Mouse (Mus musculus) kidney, adult 2 months (tissue): ENCODE results near the gene Tgfbi. TPM values are rescaled to one million over a fixed set of nuclear protein-coding genes. Genes with fewer than 3 reads are reported as not detected.

ENCODE experiments used
- DNase-seq: peaks from one replicate; pipeline ENCODE4 v3.0.0; 2021
- H3K27ac ChIP-seq: fragments of 200-500 bp; 2 replicates; pipeline ENCODE4 v1.5.1; 2012; ENCODE audit warnings: low read depth, low read length, control low read depth, inconsistent platforms; ENCODE audit not compliant: insufficient read depth
- H3K27me3 ChIP-seq: fragments of 200-500 bp; replicated peaks from 2 replicates; pipeline ENCODE4 v1.6.1; 2012; ENCODE audit warnings: mild to moderate bottlenecking, moderate library complexity, low read length, inconsistent platforms; ENCODE audit not compliant: control insufficient read depth, insufficient read depth
- H3K36me3 ChIP-seq: fragments of 200-500 bp; 2 replicates; pipeline ENCODE4 v1.6.1; 2012; ENCODE audit warnings: mild to moderate bottlenecking, moderate library complexity, low read length, inconsistent platforms; ENCODE audit not compliant: control insufficient read depth, insufficient read depth
- H3K4me1 ChIP-seq: fragments of 200-500 bp; 2 replicates; pipeline ENCODE4 v1.6.1; 2011; ENCODE audit warnings: low read length; ENCODE audit not compliant: control insufficient read depth, insufficient read depth
- H3K4me3 ChIP-seq: fragments of 200-500 bp; 2 replicates; pipeline ENCODE4 v1.5.1; 2011; ENCODE audit warnings: mild to moderate bottlenecking, low read depth, low read length, control low read depth; ENCODE audit not compliant: insufficient read depth
- CTCF ChIP-seq: fragments of 200-500 bp; conservative IDR thresholded peaks from 2 replicates; pipeline ENCODE4 v1.5.1; 2011; ENCODE audit warnings: low read depth, mild to moderate bottlenecking, control low read depth, low read length, moderate library complexity, mixed read lengths; ENCODE audit not compliant: insufficient read depth, insufficient read length
- POLR2A ChIP-seq: fragments of 200-500 bp; IDR thresholded peaks from one replicate; pipeline ENCODE4 v1.6.1; 2011; ENCODE audit warnings: low read depth, low read length, control low read depth
- WGBS: fragments of 180-500 bp; shearing (Covaris S2); methylation state at CpG from one replicate; pipeline ENCODE4 v1.1.7; 2018; 5-methylcytosine and 5-hydroxymethylcytosine counted together
- polyA plus RNA-seq: library from polyadenylated mRNA; depleted of rRNA; stranded (reverse); fragments of >200 nt; gene quantifications from 2 replicates; pipeline ENCODE4 v1.2.3, GENCODE M21; 2012

Tgfbi gene
- polyA plus RNA-seq, 1 experiment = 18.8 TPM

GRCm38 (mm10) chr13:56597831-56598612 is 11.3 kb upstream of the Tgfbi start:
- no peak for TF ChIP-seq CTCF
- no peak for TF ChIP-seq POLR2A
- DNase-seq = peak; percentile 85
- Histone ChIP-seq H3K4me1 (peaks cover 11% of the 10 kb centered on the region), H3K27ac (no peak overlapping the region), H3K4me3 (no peak overlapping the region), H3K36me3 (no peaks in the 10 kb centered on the region), H3K27me3 (no peaks in the 10 kb centered on the region)
- 35% methylated on average over 12 of the region's 12 CpGs for WGBS

GRCm38 (mm10) chr13:56599511-56599910 is 9.8 kb upstream of the Tgfbi start:
- Histone ChIP-seq H3K4me1 (peaks cover 11% of the 10 kb centered on the region), H3K27me3 (no peaks in the 10 kb centered on the region), H3K27ac (no peak overlapping the region), H3K4me3 (no peak overlapping the region), H3K36me3 (no peaks in the 10 kb centered on the region)
- TF ChIP-seq POLR2A = no peak
- 94% methylated on average over 2 of the region's 2 CpGs for WGBS
- no peak for DNase-seq

GRCm38 (mm10) chr13:56600216-56600890 is 9.0 kb upstream of the Tgfbi start:
- no peaks in the 10 kb centered on the region for H3K36me3 ChIP-seq
- 60% methylated on average over 10 of the region's 10 CpGs for WGBS
- TF ChIP-seq POLR2A (no peak), CTCF (no peak)
- H3K4me1 ChIP-seq = peaks cover 8% of the 10 kb centered on the region
- H3K4me3 ChIP-seq = no peak overlapping the region
- peak; percentile 55 for DNase-seq
- no peak overlapping the region for H3K27ac ChIP-seq
- H3K27me3 ChIP-seq = no peaks in the 10 kb centered on the region

GRCm38 (mm10) chr13:56601199-56601598 is 8.1 kb upstream of the Tgfbi start:
- H3K4me3 ChIP-seq = no peak overlapping the region
- no peaks in the 10 kb centered on the region for H3K27me3 ChIP-seq
- no peak overlapping the region for H3K27ac ChIP-seq
- WGBS = 77% methylated on average over 11 of the region's 11 CpGs
- TF ChIP-seq POLR2A (no peak), CTCF (no peak)
- peaks cover 4% of the 10 kb centered on the region for H3K4me1 ChIP-seq
- no peaks in the 10 kb centered on the region for H3K36me3 ChIP-seq
- DNase-seq = no peak

GRCm38 (mm10) chr13:56605503-56605902 is 3.8 kb upstream of the Tgfbi start:
- Histone ChIP-seq H3K27ac (no peak overlapping the region), H3K4me1 (no peaks in the 10 kb centered on the region), H3K4me3 (no peak overlapping the region), H3K27me3 (no peaks in the 10 kb centered on the region), H3K36me3 (no peaks in the 10 kb centered on the region)
- WGBS = 89% methylated on average over 9 of the region's 9 CpGs
- no peak for DNase-seq
- no peak for TF ChIP-seq POLR2A
- TF ChIP-seq CTCF = no peak

DNA sequence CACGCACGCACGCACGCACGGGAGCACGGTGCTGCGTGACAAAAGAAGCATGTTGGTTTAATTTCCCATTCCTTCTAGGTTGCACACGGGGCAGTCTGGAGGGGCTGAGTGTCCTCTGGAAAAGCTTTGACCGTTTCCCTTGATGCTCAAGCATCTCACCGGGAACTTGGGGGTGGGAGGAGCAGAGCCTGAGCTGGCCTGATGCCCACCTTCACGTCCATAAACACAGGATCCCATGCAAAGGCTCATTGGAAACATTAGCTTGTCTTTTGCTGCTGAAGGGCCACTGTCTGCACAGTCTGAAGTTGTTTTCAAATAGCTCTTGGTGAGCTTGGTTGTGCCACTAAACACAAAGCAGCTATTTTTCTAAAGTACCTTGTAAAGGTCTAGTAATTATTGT is 2.6 kb upstream of the Tgfbi start:
- no peak overlapping the region for H3K27ac ChIP-seq
- no peak overlapping the region for H3K4me3 ChIP-seq
- WGBS = 27% methylated on average over 11 of the region's 11 CpGs
- H3K27me3 ChIP-seq = no peaks in the 10 kb centered on the region
- H3K36me3 ChIP-seq = no peaks in the 10 kb centered on the region
- no peak for TF ChIP-seq POLR2A
- no peak for TF ChIP-seq CTCF
- H3K4me1 ChIP-seq = no peaks in the 10 kb centered on the region
- DNase-seq = no peak

- Histone ChIP-seq H3K27ac (no peak overlapping the region), H3K4me1 (no peaks in the 10 kb centered on the region)
- DNase-seq = no peak
Measured at GRCm38 (mm10) chr13:56607225-56607624, 2.1 kb upstream of the Tgfbi start.

More at GRCm38 (mm10) chr13:56607225-56607624, 2.1 kb upstream of the Tgfbi start:
- H3K27me3 ChIP-seq = no peaks in the 10 kb centered on the region
- no peak for TF ChIP-seq CTCF
- TF ChIP-seq POLR2A = no peak
- no peak overlapping the region for H3K4me3 ChIP-seq
- no peaks in the 10 kb centered on the region for H3K36me3 ChIP-seq
- WGBS = 27% methylated on average over 7 of the region's 7 CpGs
